Mouse (Mus musculus) lung, postnatal 10 days (tissue): ENCODE measurements around the gene Cfap61.

Experiments used
- DNase-seq: peaks from one replicate; pipeline ENCODE4 v3.0.0; 2021

The Cfap61 gene

DNA sequence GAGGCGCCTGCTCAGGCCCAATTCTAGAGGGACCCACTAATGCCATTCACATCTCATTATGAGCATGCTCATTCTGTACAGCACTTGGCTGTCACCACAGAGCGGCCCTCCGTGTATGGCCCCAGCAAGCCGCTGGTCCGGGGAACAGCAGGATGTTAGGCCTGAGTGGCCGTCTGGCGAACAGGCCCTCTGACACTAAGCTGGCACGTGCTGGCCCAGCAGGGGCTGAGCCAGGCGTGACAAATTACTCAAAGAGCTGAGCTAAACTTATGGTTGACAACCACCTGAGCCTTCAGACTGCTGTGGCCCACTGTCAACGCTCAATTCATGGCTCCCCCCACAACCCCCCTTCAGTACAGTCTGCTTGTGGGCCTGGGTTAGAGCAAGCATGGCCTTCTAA is 327.6 kb downstream of the Cfap61 start:
- no peak for DNase-seq

DNA sequence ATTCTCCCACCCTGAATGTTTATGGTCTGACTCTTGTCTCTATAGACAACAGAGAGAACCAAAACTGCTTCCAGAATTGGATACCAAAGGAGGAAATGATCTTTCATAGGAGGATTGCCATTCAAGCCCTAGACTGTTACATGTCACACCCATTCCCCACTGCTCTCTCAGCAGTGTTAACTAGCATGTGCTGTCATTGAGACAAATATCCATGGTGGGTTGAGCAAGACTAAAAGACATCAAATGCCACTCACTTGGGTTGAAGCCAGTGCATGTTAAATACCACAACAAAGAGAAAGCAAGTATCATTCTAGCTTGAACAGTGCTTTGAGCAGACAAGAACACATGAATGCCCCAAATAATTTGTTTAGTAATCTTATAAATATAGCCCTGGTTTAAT is 328.4 kb downstream of the Cfap61 start:
- DNase-seq: no peak
